Mouse (Mus musculus): Measurements from ENCODE around the gene Pdrg1. TPM values are rescaled to one million over a fixed set of nuclear protein-coding genes. Genes with fewer than 3 reads are reported as not detected.

Gene Pdrg1
- 42.2 and 49.4 TPM in 2 replicates for total RNA-seq (2014; fragmentation: Nextera tagmentation)
- total RNA-seq (2017), result 142 and 154 TPM in 2 replicates
- 49.4 and 63.4 TPM in 2 replicates for polyA plus RNA-seq (2012)

- ATAC-seq (ENCODE audit: extremely low read depth, insufficient number of reproducible peaks, low FRiP score, poor library complexity, severe bottlenecking) (peak; percentile 93), DNase-seq (ENCODE audit: low spot score) (peak; percentile 92)
- Histone ChIP-seq H3K36me3 (replicated peaks) (peaks cover 43% of the 10 kb centered on the region), H3K4me3 (ENCODE audit: low read depth, low read length) (peak within 1 kb of the TSS; percentile 99), H3K4me1 (ENCODE audit: insufficient read depth, low read depth, low read length) (peaks cover 18% of the 10 kb centered on the region), H3K9me3 (replicated peaks) (no peaks in the 10 kb centered on the region), H3K27me3 (ENCODE audit: insufficient read depth, low read length) (peaks cover 26% of the 10 kb centered on the region)
- TF ChIP-seq CTCF (IDR thresholded peaks at IDR 0.05; ENCODE audit: low read depth, low read length) (peak; percentile 80), TAL1 (conservative IDR thresholded peaks at IDR 0.05; ENCODE audit: low read depth, low read length) (no peak)
Observed at GRCm38 (mm10) chr2:153014758-153015593, at the start of gene Pdrg1. Pdrg1 (minus strand) TSS chr2:153015427.

GRCm38 (mm10) chr2:153064190-153064970 lies 49.2 kb upstream of the Pdrg1 start:
- TF ChIP-seq GATA2 (IDR thresholded peaks at IDR 0.05; ENCODE audit: borderline replicate concordance, low read depth, low read length), result no peak
- no peak for TF ChIP-seq GATA1 (IDR thresholded peaks at IDR 0.05; ENCODE audit: borderline replicate concordance, low read length)
- no peak for TF ChIP-seq CTCF (IDR thresholded peaks at IDR 0.05; ENCODE audit: low read depth, low read length)
- TF ChIP-seq POLR2AphosphoS5 (IDR thresholded peaks at IDR 0.05; ENCODE audit: insufficient replicate concordance, low read depth, low read length), result no peak
- no peak for TF ChIP-seq TAL1 (conservative IDR thresholded peaks at IDR 0.05; ENCODE audit: low read depth, low read length)
- no peak overlapping the region for H3K4me3 ChIP-seq (ENCODE audit: low read depth, low read length)
- DNase-seq (ENCODE audit: low spot score), result no peak
- no peak for ATAC-seq (ENCODE audit: extremely low read depth, insufficient number of reproducible peaks, low FRiP score, poor library complexity, severe bottlenecking)
- H3K27me3 ChIP-seq (ENCODE audit: insufficient read depth, low read length), result peaks cover 46% of the 10 kb centered on the region
- H3K4me1 ChIP-seq (ENCODE audit: insufficient read depth, low read depth, low read length), result no peaks in the 10 kb centered on the region
- no peaks in the 10 kb centered on the region for H3K36me3 ChIP-seq (replicated peaks)
- no peaks in the 10 kb centered on the region for H3K9me3 ChIP-seq (replicated peaks)

DNA sequence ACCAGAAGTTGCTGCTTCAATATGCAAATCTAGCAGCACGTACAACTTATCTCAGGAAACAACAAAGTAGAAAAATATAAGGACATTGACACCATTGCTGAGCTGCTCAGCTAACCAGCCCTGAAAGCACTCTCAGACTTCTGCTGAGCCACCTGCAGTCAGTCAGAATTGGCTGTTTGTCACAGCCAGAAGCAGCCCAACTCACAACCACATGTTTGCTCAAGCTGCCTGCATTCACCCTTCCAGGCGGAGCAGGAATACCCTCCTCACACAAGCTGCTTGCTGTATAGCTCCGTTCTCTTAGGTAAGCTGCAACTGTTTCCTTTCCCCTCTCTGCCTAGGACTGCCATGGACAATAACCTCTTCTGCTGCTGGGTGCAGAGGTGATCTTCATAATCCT lies 48.2 kb upstream of the Pdrg1 start:
- Histone ChIP-seq H3K27me3 (ENCODE audit: insufficient read depth, low read length) (peaks cover 48% of the 10 kb centered on the region), H3K4me3 (ENCODE audit: low read depth, low read length) (no peak overlapping the region), H3K9me3 (replicated peaks) (no peaks in the 10 kb centered on the region), H3K4me1 (ENCODE audit: insufficient read depth, low read depth, low read length) (no peaks in the 10 kb centered on the region), H3K36me3 (replicated peaks) (no peaks in the 10 kb centered on the region)
- DNase-seq (ENCODE audit: low spot score) (no peak), ATAC-seq (ENCODE audit: extremely low read depth, insufficient number of reproducible peaks, low FRiP score, poor library complexity, severe bottlenecking) (no peak)
- no peak for TF ChIP-seq TAL1 (conservative IDR thresholded peaks at IDR 0.05; ENCODE audit: low read depth, low read length)
- no peak for TF ChIP-seq POLR2AphosphoS5 (IDR thresholded peaks at IDR 0.05; ENCODE audit: insufficient replicate concordance, low read depth, low read length)
- no peak for TF ChIP-seq GATA2 (IDR thresholded peaks at IDR 0.05; ENCODE audit: borderline replicate concordance, low read depth, low read length)
- TF ChIP-seq GATA1 (IDR thresholded peaks at IDR 0.05; ENCODE audit: borderline replicate concordance, low read length), result no peak
- TF ChIP-seq CTCF (IDR thresholded peaks at IDR 0.05; ENCODE audit: low read depth, low read length), result no peak

- DNase-seq (ENCODE audit: low spot score), result no peak
- Histone ChIP-seq H3K27me3 (ENCODE audit: insufficient read depth, low read length) (peaks cover 44% of the 10 kb centered on the region), H3K4me3 (ENCODE audit: low read depth, low read length) (no peak overlapping the region), H3K36me3 (replicated peaks) (no peaks in the 10 kb centered on the region), H3K4me1 (ENCODE audit: insufficient read depth, low read depth, low read length) (no peaks in the 10 kb centered on the region), H3K9me3 (replicated peaks) (no peaks in the 10 kb centered on the region)
- ATAC-seq (ENCODE audit: extremely low read depth, insufficient number of reproducible peaks, low FRiP score, poor library complexity, severe bottlenecking), result no peak
- TF ChIP-seq TAL1 (conservative IDR thresholded peaks at IDR 0.05; ENCODE audit: low read depth, low read length) (no peak), CTCF (IDR thresholded peaks at IDR 0.05; ENCODE audit: low read depth, low read length) (no peak), GATA1 (IDR thresholded peaks at IDR 0.05; ENCODE audit: borderline replicate concordance, low read length) (no peak), POLR2AphosphoS5 (IDR thresholded peaks at IDR 0.05; ENCODE audit: insufficient replicate concordance, low read depth, low read length) (no peak), GATA2 (IDR thresholded peaks at IDR 0.05; ENCODE audit: borderline replicate concordance, low read depth, low read length) (no peak)
Observed at GRCm38 (mm10) chr2:153060216-153060615, 45.0 kb upstream of the Pdrg1 start.

DNA sequence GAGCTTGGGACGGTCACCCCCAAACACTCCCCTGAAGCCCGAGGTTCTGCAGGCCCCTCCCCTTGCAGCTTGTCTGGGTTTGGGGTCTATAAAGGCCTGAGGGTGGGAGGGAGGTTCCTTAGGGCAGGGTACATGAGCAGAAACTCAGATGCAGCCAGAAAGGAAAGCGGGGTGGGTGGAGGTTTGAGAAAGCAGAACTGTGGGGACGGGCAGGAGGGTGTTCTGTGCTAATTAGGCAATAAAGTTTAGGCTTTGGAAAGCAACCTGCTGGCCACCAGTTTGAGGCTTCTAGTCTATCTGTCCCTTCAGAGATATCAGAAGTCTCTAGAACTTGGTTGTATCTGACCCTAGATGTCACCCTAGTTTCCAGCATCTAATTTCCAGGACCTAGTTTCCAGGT lies 43.1 kb upstream of the Pdrg1 start:
- TF ChIP-seq CTCF (IDR thresholded peaks at IDR 0.05; ENCODE audit: low read depth, low read length) (no peak), GATA2 (IDR thresholded peaks at IDR 0.05; ENCODE audit: borderline replicate concordance, low read depth, low read length) (no peak), TAL1 (conservative IDR thresholded peaks at IDR 0.05; ENCODE audit: low read depth, low read length) (no peak), POLR2AphosphoS5 (IDR thresholded peaks at IDR 0.05; ENCODE audit: insufficient replicate concordance, low read depth, low read length) (no peak), GATA1 (IDR thresholded peaks at IDR 0.05; ENCODE audit: borderline replicate concordance, low read length) (no peak)
- H3K27me3 ChIP-seq (ENCODE audit: insufficient read depth, low read length), result peaks cover 34% of the 10 kb centered on the region
- DNase-seq (ENCODE audit: low spot score) (no peak), ATAC-seq (ENCODE audit: extremely low read depth, insufficient number of reproducible peaks, low FRiP score, poor library complexity, severe bottlenecking) (no peak)
- no peak overlapping the region for H3K4me3 ChIP-seq (ENCODE audit: low read depth, low read length)
- H3K9me3 ChIP-seq (replicated peaks), result no peaks in the 10 kb centered on the region
- H3K36me3 ChIP-seq (replicated peaks), result no peaks in the 10 kb centered on the region
- no peaks in the 10 kb centered on the region for H3K4me1 ChIP-seq (ENCODE audit: insufficient read depth, low read depth, low read length)

DNA sequence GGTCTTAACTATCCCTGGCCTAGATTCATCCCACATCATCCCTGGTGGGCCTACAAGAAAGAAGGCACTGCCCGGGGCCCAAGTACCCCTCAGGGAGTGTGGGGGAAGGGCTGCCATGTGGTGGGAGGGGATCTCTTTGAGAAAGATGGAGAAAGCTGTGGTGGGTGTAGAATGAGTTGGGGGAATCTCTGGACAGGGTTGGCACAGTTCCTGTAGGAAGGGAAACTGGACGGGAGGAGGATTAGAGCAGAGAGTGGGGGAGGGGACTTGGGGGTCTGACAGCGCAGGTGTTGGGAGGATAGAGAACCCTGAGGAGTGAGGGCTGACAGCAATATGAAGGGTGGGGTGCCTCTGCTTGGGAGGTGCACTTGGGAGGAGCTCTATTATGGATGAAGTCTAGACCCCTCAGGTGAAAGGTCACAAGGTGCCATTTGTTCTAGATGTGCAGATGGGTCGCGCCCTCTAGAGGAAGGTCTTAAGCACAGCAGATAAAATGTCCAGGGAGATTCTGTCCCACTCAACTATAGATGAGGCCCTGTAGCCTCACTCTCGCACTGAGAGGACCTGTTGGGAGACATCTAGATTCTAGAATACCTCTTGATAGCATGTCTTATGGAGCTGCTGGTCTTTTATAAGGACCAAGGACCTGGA lies 40.2 kb upstream of the Pdrg1 start:
- Histone ChIP-seq H3K36me3 (replicated peaks) (no peaks in the 10 kb centered on the region), H3K4me3 (ENCODE audit: low read depth, low read length) (no peak overlapping the region), H3K4me1 (ENCODE audit: insufficient read depth, low read depth, low read length) (no peaks in the 10 kb centered on the region), H3K27me3 (ENCODE audit: insufficient read depth, low read length) (peaks cover 32% of the 10 kb centered on the region), H3K9me3 (replicated peaks) (no peaks in the 10 kb centered on the region)
- no peak for TF ChIP-seq POLR2AphosphoS5 (IDR thresholded peaks at IDR 0.05; ENCODE audit: insufficient replicate concordance, low read depth, low read length)
- no peak for TF ChIP-seq GATA2 (IDR thresholded peaks at IDR 0.05; ENCODE audit: borderline replicate concordance, low read depth, low read length)
- no peak for TF ChIP-seq TAL1 (conservative IDR thresholded peaks at IDR 0.05; ENCODE audit: low read depth, low read length)
- no peak for TF ChIP-seq GATA1 (IDR thresholded peaks at IDR 0.05; ENCODE audit: borderline replicate concordance, low read length)
- DNase-seq (ENCODE audit: low spot score) (no peak), ATAC-seq (ENCODE audit: extremely low read depth, insufficient number of reproducible peaks, low FRiP score, poor library complexity, severe bottlenecking) (no peak)

All from G1E (cell line).